Mouse (Mus musculus) left cerebral cortex, adult 9 months (tissue): Measurements from ENCODE around the gene Borcs5.

Experiments used
- DNase-seq, 2 experiments: peaks; one replicate each; pipeline ENCODE4 v3.0.0; 2022; ENCODE audit warnings: low spot score in 2 of 2

Gene Borcs5

GRCm38 (mm10) chr6:134630447-134630846 lies 8.9 kb upstream of the Borcs5 start:
- DNase-seq: no peak

GRCm38 (mm10) chr6:134631947-134632687 lies 7.2 kb upstream of the Borcs5 start, which contains the start of gene Mansc1:
Mansc1 (minus strand) TSS chr6:134632488.
- peak in 1 of 2 experiments; percentile 45 for DNase-seq

- DNase-seq: no peak
Measured at GRCm38 (mm10) chr6:134632756-134633155, 6.6 kb upstream of the Borcs5 start.

- no peak for DNase-seq
Measured at GRCm38 (mm10) chr6:134633553-134633952, 5.8 kb upstream of the Borcs5 start.

GRCm38 (mm10) chr6:134636476-134636875 lies 2.8 kb upstream of the Borcs5 start:
- DNase-seq: no peak

- DNase-seq: no peak
Measured at GRCm38 (mm10) chr6:134639900-134640299, 590 bp downstream of the Borcs5 start.

GRCm38 (mm10) chr6:134640485-134641475 lies 1.5 kb downstream of the Borcs5 start:
- peak; percentile 84 to 92 for DNase-seq

GRCm38 (mm10) chr6:134641738-134642446 lies 2.6 kb downstream of the Borcs5 start:
- no peak for DNase-seq

GRCm38 (mm10) chr6:134643296-134643695 lies 4.0 kb downstream of the Borcs5 start:
- no peak for DNase-seq

GRCm38 (mm10) chr6:134646835-134647234 lies 7.5 kb downstream of the Borcs5 start:
- no peak for DNase-seq

- DNase-seq: no peak
Measured at GRCm38 (mm10) chr6:134647621-134648020, 8.3 kb downstream of the Borcs5 start.

- DNase-seq: peak in 1 of 2 experiments; percentile 61
Measured at GRCm38 (mm10) chr6:134648356-134648755, 9.0 kb downstream of the Borcs5 start.

GRCm38 (mm10) chr6:134656527-134656926 lies 17.2 kb downstream of the Borcs5 start:
- no peak for DNase-seq

- peak in 1 of 2 experiments; percentile 70 for DNase-seq
Measured at GRCm38 (mm10) chr6:134659108-134659958, 20.0 kb downstream of the Borcs5 start.

- no peak for DNase-seq
Measured at GRCm38 (mm10) chr6:134660714-134661406, 21.6 kb downstream of the Borcs5 start.

- no peak for DNase-seq
Measured at GRCm38 (mm10) chr6:134664573-134664972, 25.3 kb downstream of the Borcs5 start.

- DNase-seq: no peak
Measured at GRCm38 (mm10) chr6:134665817-134666216, 26.5 kb downstream of the Borcs5 start.

- no peak for DNase-seq
Measured at GRCm38 (mm10) chr6:134668519-134668918, 29.2 kb downstream of the Borcs5 start.

- DNase-seq: peak in 1 of 2 experiments; percentile 63
Measured at GRCm38 (mm10) chr6:134669179-134669865, 30.0 kb downstream of the Borcs5 start.
